Comparison of ENCODE assay signal across 16 mouse cellular contexts in genomic region chr8:94987553-94987952, GRCm38 (mm10). TPM values are rescaled to one million over a fixed set of nuclear protein-coding genes. Genes with fewer than 3 reads are reported as not detected.
DNase-seq lines count a peak whose midpoint lies in the region; ATAC-seq and TF ChIP-seq lines count a peak whose summit lies in the region.
"Had no signal": no experiment of that assay in that cellular context is flagged by ENCODE, and none has a peak within 500 bp of the region (broad histone marks: within the 10 kb centered on the region; RNA-seq: fewer than 3 reads in every experiment).

No protein-coding gene starts in this region.

- 25% methylated on average over 7 of the region's 7 CpGs for WGBS in liver, embryonic 14.5 days (ENCODE audit: insufficient replicate concordance)

- TF ChIP-seq EP300 in liver, embryonic 14.5 days (IDR thresholded peaks at IDR 0.05; ENCODE audit: low read depth), result no peak

- no peak for ATAC-seq in G1E (ENCODE audit: extremely low read depth, insufficient number of reproducible peaks, low FRiP score, poor library complexity, severe bottlenecking)
- no peak for ATAC-seq in liver, embryonic 14.5 days (ENCODE audit: insufficient read depth)
- no peak for ATAC-seq in frontal cortex, adult (ENCODE audit: low TSS enrichment)

- peak overlapping the region; percentile 73 for H3K4me3 ChIP-seq in gastrocnemius, adult 2 months
- H3K4me3 ChIP-seq in layer of hippocampus, adult 2 months, result no peak overlapping the region; the same call in 1 of the 2 replicates
- peak overlapping the region; percentile 80 for H3K4me3 ChIP-seq in G1E (ENCODE audit: low read depth, low read length)
- peak overlapping the region; percentile 87 to 95 for H3K4me3 ChIP-seq in liver, embryonic 14.5 days (ENCODE audit: insufficient read depth in 1 of 2, low read depth in 2 of 2, low read length in 2 of 2)
- H3K4me3 ChIP-seq: embryonic facial prominence, embryonic 12.5 days; forebrain, embryonic 12.5 days had no signal

- peak overlapping the region; percentile 99 for H3K4me2 ChIP-seq in liver, embryonic 14.5 days (ENCODE audit: low read depth)
- H3K4me2 ChIP-seq: embryonic facial prominence, embryonic 12.5 days had no signal

- H3K4me1 ChIP-seq in G1E (ENCODE audit: insufficient read depth, low read depth, low read length), result peaks cover 96% of the 10 kb centered on the region
- H3K4me1 ChIP-seq in liver, embryonic 14.5 days (replicated peaks; ENCODE audit: control insufficient read depth in 2 of 2, insufficient read depth in 2 of 2, low read length in 1 of 2), result peaks cover 58 to 64% of the 10 kb centered on the region in 2 experiments

- H3K9ac ChIP-seq in liver, embryonic 14.5 days (replicated peaks), result peak overlapping the region; percentile 99
- H3K9ac ChIP-seq: embryonic facial prominence, embryonic 12.5 days; forebrain, embryonic 12.5 days had no signal

- intact Hi-C loops in gastrocnemius, adult 2 months (cut with DNase I), result no loop called here

- H3K36me3 ChIP-seq in G1E (replicated peaks), result peaks cover 75% of the 10 kb centered on the region
- H3K36me3 ChIP-seq in liver, embryonic 14.5 days (replicated peaks; ENCODE audit: control insufficient read depth, insufficient read depth, low read depth), result peaks cover 6% of the 10 kb centered on the region
- H3K36me3 ChIP-seq: embryonic facial prominence, embryonic 12.5 days; forebrain, embryonic 12.5 days had no signal

- no peak for DNase-seq in gastrocnemius, adult 2 months
- DNase-seq in gastrocnemius, adult 18-20 months (ENCODE audit: low spot score), result no peak
- no peak for DNase-seq in layer of hippocampus, adult 2 months (ENCODE audit: low spot score in 2 of 2)
- no peak for DNase-seq in layer of hippocampus, postnatal 25 days (ENCODE audit: extremely low spot score in 1 of 2, low spot score in 1 of 2)
- no peak for DNase-seq in G1E (ENCODE audit: low spot score)
- no peak for DNase-seq in liver, embryonic 14.5 days (ENCODE audit: low read depth in 3 of 3, low spot score in 3 of 3)
- DNase-seq in thymus, postnatal 0 days (ENCODE audit: low spot score), result no peak
- DNase-seq: cerebellum, adult 18-20 months; heart, postnatal 4 days; lung, postnatal 4 days; right cerebral cortex, postnatal 14 days; thymus, postnatal 4 days had no signal

- no peaks in the 10 kb centered on the region for H3K9me3 ChIP-seq in G1E (replicated peaks)
- H3K9me3 ChIP-seq in liver, embryonic 14.5 days (ENCODE audit: control insufficient read depth, low read length), result no peaks in the 10 kb centered on the region
- H3K9me3 ChIP-seq: embryonic facial prominence, embryonic 12.5 days; forebrain, embryonic 12.5 days had no signal

- no peak for TF ChIP-seq CTCF in gastrocnemius, adult 2 months (IDR thresholded peaks at IDR 0.05)
- no peak for TF ChIP-seq CTCF in layer of hippocampus, adult 2 months (conservative IDR thresholded peaks at IDR 0.05)
- no peak for TF ChIP-seq CTCF in G1E (IDR thresholded peaks at IDR 0.05; ENCODE audit: low read depth, low read length)
- no peak for TF ChIP-seq CTCF in liver, embryonic 14.5 days (IDR thresholded peaks at IDR 0.05; ENCODE audit: low read depth)

- peak overlapping the region; percentile 92 for H3K27ac ChIP-seq in gastrocnemius, adult 2 months
- H3K27ac ChIP-seq in layer of hippocampus, adult 2 months, result peak overlapping the region; percentile 84; the same call in 1 of the 2 replicates
- H3K27ac ChIP-seq in liver, embryonic 14.5 days, result peak overlapping the region; percentile 98
- H3K27ac ChIP-seq: embryonic facial prominence, embryonic 12.5 days; stomach, postnatal 0 days had no signal

- no peaks in the 10 kb centered on the region for H3K27me3 ChIP-seq in G1E (ENCODE audit: insufficient read depth, low read length)
- no peaks in the 10 kb centered on the region for H3K27me3 ChIP-seq in liver, embryonic 14.5 days (ENCODE audit: control insufficient read depth, insufficient read depth, low read length)
- H3K27me3 ChIP-seq: forebrain, embryonic 12.5 days had no signal

RNA-seq across cellular contexts. Expression of gene Adgrg1, which starts 13.0 kb away (rescaled TPM):
- 10 to 100 TPM; 20.7 to 27.4 TPM for total RNA-seq in gastrocnemius, adult 2 months (2021)
- total RNA-seq in gastrocnemius, adult 18-20 months (2021), result 10 to 100 TPM; 19.8 to 24.3 TPM
- 10 to 100 TPM; 89.7 to 90.5 TPM for total RNA-seq in layer of hippocampus, adult 2 months (2021)
- 100 to 1,000 TPM; 101 to 103 TPM for total RNA-seq in layer of hippocampus, postnatal 25 days (2021)
- total RNA-seq in G1E (2014; fragmentation: Nextera tagmentation), result 339 and 345 TPM in 2 replicates
- 54.0 and 57.7 TPM in 2 replicates for total RNA-seq in G1E (2017)
- polyA plus RNA-seq in G1E (2012), result 211 and 229 TPM in 2 replicates
- polyA plus RNA-seq in liver, embryonic 14.5 days (2012; rRNA removed), result 46.8 and 55.8 TPM in 2 replicates
- polyA plus RNA-seq in liver, embryonic 14.5 days (2014; fragmentation: Nextera tagmentation; extraction: Ambion mirVana), result 41.1 and 59.5 TPM in 2 replicates
- polyA plus RNA-seq in thymus, postnatal 0 days (2015; fragmentation: Nextera tagmentation; extraction: Ambion mirVana), result 37.8 and 43.2 TPM in 2 replicates

RNA-seq across cellular contexts. Expression of gene Adgrg3, which starts 29.9 kb away (rescaled TPM):
- total RNA-seq in gastrocnemius, adult 2 months (2021), result under 1 TPM; 0.28 to 0.43 TPM
- total RNA-seq in gastrocnemius, adult 18-20 months (2021), result under 1 TPM; 0.26 to 0.80 TPM
- total RNA-seq in layer of hippocampus, adult 2 months (2021), result under 1 TPM; 0.18 to 0.34 TPM
- total RNA-seq in layer of hippocampus, postnatal 25 days (2021), result under 1 TPM; 0.21 to 0.22 TPM
- total RNA-seq in G1E (2014; fragmentation: Nextera tagmentation) (not detected in 2 replicates), G1E (2017) (0.17 and 0.49 TPM in 2 replicates)
- polyA plus RNA-seq in G1E (2012), result 0.10 and 0.12 TPM in 2 replicates
- polyA plus RNA-seq in liver, embryonic 14.5 days (2012; rRNA removed), result 8.3 and 9.6 TPM in 2 replicates
- 4.9 and 5.8 TPM in 2 replicates for polyA plus RNA-seq in liver, embryonic 14.5 days (2014; fragmentation: Nextera tagmentation; extraction: Ambion mirVana)
- polyA plus RNA-seq in thymus, postnatal 0 days (2015; fragmentation: Nextera tagmentation; extraction: Ambion mirVana), result 8.5 and 9.7 TPM in 2 replicates
